Mouse (Mus musculus): ENCODE measurements around the gene Rnd3.

- no peak for TF ChIP-seq CTCF (IDR thresholded peaks at IDR 0.05; ENCODE audit: low read depth)
- TF ChIP-seq EP300 (IDR thresholded peaks at IDR 0.05; ENCODE audit: low read depth), result no peak
Measured at GRCm38 (mm10) chr2:51088123-51088453, 60.8 kb downstream of the Rnd3 start.

Measured in liver, postnatal 0 days (tissue).